Mouse (Mus musculus) granulocyte monocyte progenitor cell, adult 5-6 weeks (primary cell): ENCODE results near the gene Sorcs2. TPM values are rescaled to one million over a fixed set of nuclear protein-coding genes. Genes with fewer than 3 reads are reported as not detected.

Experiments
- ATAC-seq: replicated peaks from 2 replicates; pipeline ENCODE4 v1.8.0; 2016; ENCODE audit warnings: mild to moderate bottlenecking, moderate TSS enrichment, inconsistent platforms; ENCODE audit not compliant: poor library complexity, severe bottlenecking
- total RNA-seq, 2 experiments: library from RNA; stranded (forward) in 1 of 2; stranded (reverse) in 1 of 2; fragments of 200-712, 200-1000 nt in 1 of 2; fragments of >200 nt in 1 of 2; fragmentation: Nextera tagmentation in 1 of 2; gene quantifications; 2 replicates each; pipeline ENCODE4 v1.2.3; 2014 to 2017

Gene Sorcs2
- total RNA-seq, 2 experiments from 2014 or later, result not detected

GRCm38 (mm10) chr5:36146589-36146988, 251.3 kb downstream of the Sorcs2 start:
- no peak for ATAC-seq

DNA sequence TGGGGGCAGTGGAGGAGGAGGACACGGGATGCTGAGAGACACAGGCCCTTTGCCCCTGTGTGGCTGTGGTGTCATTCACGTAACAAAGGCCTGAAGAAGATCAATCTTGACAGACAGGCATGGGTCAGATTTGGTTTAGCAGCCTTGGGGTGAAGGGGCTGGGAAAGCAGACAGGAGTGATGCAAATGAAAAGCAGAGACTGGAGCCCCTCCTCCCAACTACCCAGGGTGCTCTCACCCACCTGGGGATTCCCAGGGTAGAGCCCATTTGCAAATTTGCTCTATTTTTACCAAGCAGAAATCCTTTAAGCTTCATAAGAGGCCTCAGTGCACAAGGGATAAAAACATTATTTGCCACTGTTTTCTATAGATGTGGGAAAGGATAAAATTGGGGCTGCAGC, 253.4 kb downstream of the Sorcs2 start:
- no peak for ATAC-seq

DNA sequence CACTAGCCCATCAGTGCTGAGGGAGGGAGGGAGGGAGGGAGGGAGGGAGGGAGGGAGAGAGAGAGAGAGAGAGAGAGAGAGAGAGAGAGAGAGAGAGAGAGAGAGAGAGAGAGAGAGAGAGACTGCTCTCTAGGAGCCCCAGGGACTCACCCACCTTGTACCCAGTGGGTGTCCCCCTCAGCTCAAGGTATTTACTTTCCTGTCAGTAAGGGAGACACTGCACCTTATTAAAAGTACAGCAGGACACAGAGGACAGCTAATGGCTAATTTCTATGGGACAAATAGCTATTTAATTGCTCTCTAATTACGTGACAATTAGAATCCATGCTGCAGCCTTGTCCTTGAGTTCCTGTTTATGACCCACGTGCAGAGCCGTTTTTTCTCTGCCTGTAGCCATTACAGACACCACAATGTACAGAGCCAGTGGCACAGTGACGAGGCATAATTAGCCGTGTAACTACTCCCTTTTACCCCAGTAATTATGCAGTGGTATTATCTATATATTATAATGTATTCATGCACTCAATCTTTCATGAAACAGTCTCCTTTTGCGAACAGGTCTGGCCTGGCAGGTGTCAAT, 256.2 kb downstream of the Sorcs2 start:
- ATAC-seq, result no peak

- ATAC-seq, result no peak
Observed at GRCm38 (mm10) chr5:36141112-36141511, 256.8 kb downstream of the Sorcs2 start.

- no peak for ATAC-seq
Observed at GRCm38 (mm10) chr5:36139766-36140165, 258.2 kb downstream of the Sorcs2 start.

- ATAC-seq, result no peak
Observed at GRCm38 (mm10) chr5:36135874-36136542, 261.9 kb downstream of the Sorcs2 start.

GRCm38 (mm10) chr5:36134302-36134701, 263.6 kb downstream of the Sorcs2 start:
- ATAC-seq, result no peak

- ATAC-seq, result no peak
Observed at GRCm38 (mm10) chr5:36133893-36134292, 264.0 kb downstream of the Sorcs2 start.

DNA sequence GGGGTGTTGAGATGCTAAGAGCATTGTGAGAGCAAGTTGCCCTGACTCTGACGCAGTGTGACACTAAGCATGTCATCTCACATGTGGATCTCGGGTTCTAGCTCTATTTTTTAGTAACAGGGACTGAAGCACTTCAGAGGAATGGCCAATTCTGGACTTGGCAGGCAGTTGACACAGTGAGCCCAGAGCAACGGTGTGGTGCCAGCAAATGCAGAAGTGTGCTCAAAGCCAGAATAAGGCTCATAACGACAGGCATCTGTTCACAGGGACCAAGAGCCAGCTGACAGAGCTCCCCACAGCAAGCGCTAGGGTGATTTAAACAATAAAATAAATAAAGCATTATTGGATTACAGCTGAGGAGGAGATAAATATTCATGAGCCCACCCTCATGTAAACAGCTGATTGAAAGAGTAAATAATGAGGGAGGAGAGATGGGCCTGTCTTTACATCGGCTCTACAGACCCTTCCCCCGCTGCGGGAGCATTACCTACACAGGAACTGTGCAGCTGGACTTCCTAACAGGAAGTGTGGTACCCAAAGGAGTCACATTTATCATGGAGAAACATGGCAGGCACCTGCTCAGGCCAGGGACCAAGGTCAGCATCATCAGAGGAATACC, 267.4 kb downstream of the Sorcs2 start:
- ATAC-seq, result no peak

- ATAC-seq, result no peak
Observed at GRCm38 (mm10) chr5:36129661-36130060, 268.3 kb downstream of the Sorcs2 start.

- no peak for ATAC-seq
Observed at GRCm38 (mm10) chr5:36128513-36128912, 269.4 kb downstream of the Sorcs2 start.

- no peak for ATAC-seq
Observed at GRCm38 (mm10) chr5:36124993-36125392, 272.9 kb downstream of the Sorcs2 start.

- no peak for ATAC-seq
Observed at GRCm38 (mm10) chr5:36122987-36123386, 275.0 kb downstream of the Sorcs2 start.

DNA sequence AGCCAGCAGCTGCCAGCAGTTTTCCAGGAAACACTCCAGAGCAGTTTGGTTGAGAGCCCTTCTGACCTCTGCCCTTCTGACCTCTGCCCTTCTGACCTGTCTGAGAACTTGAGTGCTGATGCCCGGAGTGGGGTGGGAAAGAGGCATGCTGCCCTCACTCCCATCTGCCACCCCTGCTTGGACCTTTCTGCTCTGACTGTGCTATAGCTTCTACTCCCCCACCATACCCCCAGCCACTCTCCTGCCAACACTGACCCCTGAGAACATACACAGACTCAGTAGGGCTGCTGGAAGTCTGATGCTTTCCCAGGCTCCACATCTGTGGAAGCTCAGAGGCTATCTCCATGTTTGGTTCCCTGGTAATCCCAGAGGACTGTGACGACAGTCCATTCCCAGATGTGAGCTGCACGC, 277.0 kb downstream of the Sorcs2 start:
- no peak for ATAC-seq

- ATAC-seq, result no peak
Observed at GRCm38 (mm10) chr5:36118061-36118460, 279.9 kb downstream of the Sorcs2 start.

DNA sequence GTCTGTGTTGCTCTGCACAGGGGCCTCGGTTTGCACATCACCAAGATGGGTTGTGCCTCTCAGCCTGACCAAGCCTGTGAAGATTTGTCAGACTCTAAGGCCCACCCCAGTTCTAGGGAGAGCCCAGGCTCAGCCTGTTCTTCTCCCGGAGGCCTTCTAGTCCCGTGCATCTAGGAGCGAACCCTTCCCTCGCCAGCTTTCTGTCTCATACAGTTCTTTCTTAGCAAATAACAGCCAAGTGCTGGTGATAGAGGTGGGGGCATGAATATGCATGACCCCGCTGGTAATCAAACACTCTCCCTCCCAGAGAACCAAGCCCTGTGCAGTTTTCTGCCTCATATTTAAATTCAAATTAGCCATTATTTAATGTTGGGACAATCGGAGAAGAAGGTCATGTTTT, 282.4 kb downstream of the Sorcs2 start:
- ATAC-seq, result no peak

DNA sequence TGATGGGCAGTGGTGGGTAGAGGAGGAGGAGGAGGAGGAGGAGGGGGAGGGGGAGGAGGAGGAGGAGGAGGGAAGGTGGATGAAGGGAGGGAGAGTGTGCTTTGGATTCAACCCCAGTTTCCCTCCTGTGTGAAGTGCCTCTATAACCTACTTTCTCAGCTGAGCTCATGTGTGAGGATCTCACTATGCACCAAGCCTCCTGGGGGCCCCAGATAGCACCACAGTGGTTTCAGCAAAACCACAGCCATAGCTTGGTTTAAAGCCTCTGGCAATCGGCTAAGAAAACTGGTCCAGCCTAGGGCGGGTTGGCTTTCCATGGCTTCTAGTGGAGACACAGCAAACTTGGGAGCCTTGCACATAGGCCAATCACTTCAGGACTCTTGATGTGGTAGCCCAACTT, 284.2 kb downstream of the Sorcs2 start:
- ATAC-seq, result no peak

DNA sequence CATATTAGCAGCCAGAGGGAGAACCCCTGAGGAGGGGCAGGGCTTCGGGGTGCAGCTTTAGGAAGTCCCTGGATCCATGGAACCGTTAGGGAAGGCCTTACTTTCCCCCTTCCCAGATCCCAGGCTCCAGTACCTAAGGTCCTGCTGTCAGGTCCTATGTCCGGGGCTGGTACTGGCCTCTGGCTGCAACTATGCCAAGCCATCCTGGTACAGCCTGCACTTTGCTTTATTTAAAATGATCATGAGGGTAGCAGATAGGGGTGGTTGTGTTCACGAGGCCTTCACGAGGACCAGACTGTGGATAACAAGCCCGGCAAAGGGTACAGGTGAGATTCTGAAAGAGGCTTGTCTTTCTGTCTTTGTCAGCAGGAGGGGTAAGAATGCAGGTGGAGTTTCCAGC, 285.2 kb downstream of the Sorcs2 start:
- no peak for ATAC-seq

DNA sequence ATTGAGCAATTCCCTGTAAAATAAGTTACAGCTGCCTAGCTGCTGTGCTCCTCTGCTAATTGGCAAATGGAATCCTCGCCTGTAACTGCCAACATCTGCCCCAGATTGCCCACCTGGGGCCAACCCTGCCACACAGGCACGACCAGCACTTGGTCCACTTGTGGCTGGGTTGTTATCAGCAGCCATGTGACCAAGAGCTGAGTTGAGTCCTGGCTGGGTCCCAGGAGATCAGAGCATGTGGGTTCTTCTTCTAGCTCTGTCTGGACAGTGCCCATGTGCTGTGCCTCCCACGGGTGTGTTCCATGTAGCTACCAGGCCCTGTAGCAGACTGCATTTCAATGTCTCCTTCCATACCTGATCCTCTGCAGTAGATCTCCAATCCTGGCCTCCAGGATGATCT, 286.4 kb downstream of the Sorcs2 start:
- no peak for ATAC-seq

DNA sequence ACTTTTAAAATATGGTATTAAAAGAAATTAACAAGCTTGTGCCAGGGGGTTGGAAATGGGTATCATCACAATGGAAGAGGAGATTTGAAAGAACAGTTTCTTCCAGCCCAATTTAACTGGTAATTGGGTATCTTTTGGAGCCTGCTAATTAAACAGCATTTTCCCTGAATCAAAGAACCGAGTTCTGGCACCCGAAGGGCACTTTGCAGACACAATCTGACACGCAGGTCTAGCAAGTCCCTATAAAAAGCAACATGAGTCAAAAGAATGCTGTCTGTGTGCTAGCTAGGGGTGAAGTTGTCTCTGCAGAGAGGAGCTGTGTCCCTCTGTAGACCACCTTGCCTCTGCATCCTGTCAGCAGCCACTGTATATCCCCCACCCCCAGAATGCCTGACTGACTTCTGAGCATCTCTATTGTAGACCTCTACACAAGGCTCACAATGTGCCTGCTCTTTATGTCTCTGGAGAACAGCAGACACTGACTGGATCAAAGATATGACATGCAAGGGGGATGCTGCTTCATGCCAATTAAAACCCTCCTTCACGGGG, 289.5 kb downstream of the Sorcs2 start:
- ATAC-seq, result no peak

GRCm38 (mm10) chr5:36103483-36103882, 294.5 kb downstream of the Sorcs2 start:
- ATAC-seq, result no peak

DNA sequence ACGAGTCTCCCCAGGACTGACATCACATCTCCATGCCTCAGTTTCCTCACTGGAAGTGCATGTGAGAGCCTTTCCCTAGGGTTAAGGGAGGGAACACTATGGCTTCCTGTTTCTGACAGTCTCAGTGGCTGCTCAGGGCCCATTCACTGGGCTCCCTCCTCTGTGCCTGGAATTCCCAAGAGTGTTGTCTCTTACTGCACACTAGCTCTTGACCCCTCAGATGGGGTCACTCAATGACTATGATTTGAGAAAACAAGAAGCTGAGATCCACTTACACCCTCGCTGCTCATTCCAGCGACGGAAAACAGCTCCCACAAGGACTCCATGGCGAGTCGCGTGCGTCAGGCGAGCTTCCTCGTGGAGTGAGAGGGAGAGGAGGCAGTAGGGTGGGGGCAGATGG, 296.8 kb downstream of the Sorcs2 start:
- ATAC-seq, result no peak
